Mouse (Mus musculus) lung, postnatal 0 days (tissue): ENCODE results near the gene E2f7.

Experiments
- CTCF ChIP-seq: IDR thresholded peaks from 2 replicates; pipeline ENCODE4 v1.5.1; 2016; ENCODE audit warnings: antibody characterized with exemption, mild to moderate bottlenecking
- EP300 ChIP-seq: IDR thresholded peaks from 2 replicates; pipeline ENCODE4 v1.6.1; 2016; ENCODE audit warnings: antibody characterized with exemption, mild to moderate bottlenecking, control low read depth

- TF ChIP-seq EP300 (no peak), CTCF (no peak)
These were observed 43.0 kb downstream of the E2f7 start for GRCm38 (mm10) chr10:110788049-110788752.
